Mouse (Mus musculus): Measurements from ENCODE around the gene Cd200r4. TPM values are rescaled to one million over a fixed set of nuclear protein-coding genes. Genes with fewer than 3 reads are reported as not detected.

Gene Cd200r4
- polyA plus RNA-seq, 1 experiment: not detected

DNA sequence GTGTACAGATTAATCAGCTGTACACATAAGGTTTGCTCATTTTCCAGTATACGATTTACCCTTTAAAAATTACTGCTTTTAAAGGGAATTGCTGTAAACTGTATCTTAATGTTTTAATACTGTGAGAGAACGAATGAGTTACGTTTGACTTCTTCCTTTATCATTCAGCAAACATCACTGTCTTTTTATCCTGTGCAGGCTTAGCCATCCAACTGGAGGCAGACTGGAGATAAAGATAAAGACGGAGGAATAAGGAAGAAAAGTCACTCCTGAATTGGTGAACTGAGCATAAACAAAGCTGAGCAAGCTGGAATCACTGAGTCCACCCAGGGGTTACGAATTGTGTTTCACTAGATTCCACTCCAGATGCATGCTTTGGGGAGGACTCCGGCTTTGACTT lies 66.1 kb downstream of the Cd200r4 start:
- no peak overlapping the region for H3K27ac ChIP-seq (ENCODE audit: insufficient read depth, low read length)
- no peaks in the 10 kb centered on the region for H3K36me3 ChIP-seq (ENCODE audit: control insufficient read depth, insufficient read depth, low read length, poor library complexity, severe bottlenecking)
- no peaks in the 10 kb centered on the region for H3K4me1 ChIP-seq (ENCODE audit: control insufficient read depth, insufficient read depth, low read length)
- no peaks in the 10 kb centered on the region for H3K27me3 ChIP-seq (ENCODE audit: control insufficient read depth, insufficient read depth, low read length, poor library complexity, severe bottlenecking)
- H3K9ac ChIP-seq (ENCODE audit: low read depth, poor library complexity, severe bottlenecking): no peak overlapping the region
- H3K4me3 ChIP-seq (ENCODE audit: low read depth, low read length): no peak overlapping the region
- H3K9me3 ChIP-seq (replicated peaks; ENCODE audit: control insufficient read depth, insufficient read depth, low read length, poor library complexity, severe bottlenecking): no peaks in the 10 kb centered on the region
- TF ChIP-seq POLR2A (IDR thresholded peaks at IDR 0.05; ENCODE audit: insufficient read depth, low read length): no peak

Other genes with a start within 250 kb of the Cd200r4 start
- gene Nepro, start 87.4 kb upstream of the Cd200r4 start, polyA plus RNA-seq (2011; ENCODE audit: insufficient read depth, insufficient read length, low read depth, missing spikeins): 28.6 and 32.1 TPM in 2 replicates
- gene Gtpbp8, start 65.4 kb upstream of the Cd200r4 start, polyA plus RNA-seq (2011; ENCODE audit: insufficient read depth, insufficient read length, low read depth, missing spikeins): 15.3 and 17.3 TPM in 2 replicates
- gene Cd200r1, start 46.0 kb upstream of the Cd200r4 start, polyA plus RNA-seq (2011; ENCODE audit: insufficient read depth, insufficient read length, low read depth, missing spikeins): not detected in 2 replicates
- not detected in 2 replicates for gene Cd200r2, start 55.4 kb downstream of the Cd200r4 start, polyA plus RNA-seq (2011; ENCODE audit: insufficient read depth, insufficient read length, low read depth, missing spikeins)
- gene Cd200r3, start 131.9 kb downstream of the Cd200r4 start, polyA plus RNA-seq (2011; ENCODE audit: insufficient read depth, insufficient read length, low read depth, missing spikeins): not detected in 2 replicates